Mouse (Mus musculus) thymus, postnatal 4 days (tissue): ENCODE measurements around the gene Uba1.

ENCODE experiments used
- DNase-seq: peaks from one replicate; pipeline ENCODE4 v3.0.0; 2021

Uba1 gene

GRCm38 (mm10) chrX:20658026-20658652 is at the start of gene Uba1:
Gene Uba1 (plus strand): TSS chrX:20658326.
- DNase-seq: peak; percentile 86

DNA sequence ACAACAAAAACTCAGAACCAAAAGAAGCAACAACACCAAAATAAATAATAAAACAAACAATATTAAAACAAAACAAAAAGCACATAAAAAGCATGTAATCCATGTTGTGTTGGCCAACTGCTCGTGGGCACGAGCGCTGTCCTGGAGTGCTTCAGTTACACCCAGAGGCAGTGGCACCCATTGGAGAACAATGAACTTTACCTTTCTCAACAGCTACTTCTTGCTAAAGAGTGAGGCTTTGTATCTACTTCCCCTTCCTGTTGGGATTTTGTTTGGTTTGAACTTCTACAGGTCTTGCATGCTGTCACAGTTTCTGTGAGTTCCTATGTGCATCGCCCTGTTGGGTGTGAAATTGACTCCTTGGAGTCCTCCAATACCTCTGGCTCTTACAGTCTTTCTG is 49.6 kb upstream of the Uba1 start:
- DNase-seq: no peak

GRCm38 (mm10) chrX:20616861-20617175 is 41.3 kb upstream of the Uba1 start:
- no peak for DNase-seq

DNA sequence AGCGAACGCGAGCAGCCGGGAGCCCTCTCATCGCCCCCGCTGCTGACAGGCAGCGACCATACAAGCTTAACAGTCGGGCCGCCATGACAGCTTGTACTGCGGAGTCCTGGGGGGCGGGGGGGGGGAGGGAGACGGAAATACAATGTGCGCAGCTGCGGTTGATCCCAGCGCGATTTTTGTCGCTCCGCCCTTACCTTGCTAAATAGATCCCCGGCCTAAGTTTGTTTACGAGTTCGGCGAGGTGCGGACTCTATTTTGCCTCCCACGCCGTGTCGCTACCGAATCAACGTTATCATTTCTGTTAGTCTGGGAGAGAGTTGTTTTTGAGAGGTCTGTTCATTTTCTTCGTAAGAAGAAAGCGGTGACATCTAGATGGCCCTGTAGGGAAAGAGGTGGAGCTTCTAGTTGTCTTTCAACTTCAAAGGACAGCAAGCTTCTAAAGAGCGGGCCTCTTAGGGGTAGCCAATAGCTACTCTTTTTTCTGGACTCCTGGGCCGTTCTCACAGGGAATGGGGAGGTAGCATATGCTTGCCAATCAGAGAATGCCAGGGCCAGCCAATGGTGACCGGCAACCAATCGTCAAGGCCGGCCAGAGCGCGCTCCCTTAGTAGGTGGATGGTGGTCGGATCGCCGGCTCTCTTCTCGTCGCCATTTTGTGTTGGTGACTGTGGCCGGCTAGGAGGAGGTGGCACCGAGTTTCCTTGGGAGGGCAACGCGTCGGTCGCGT is 40.8 kb upstream of the Uba1 start, which contains the start of the genes Rbm10 and Ndufb11:
Gene Rbm10 (plus strand): TSS at position 328 of the 727 bp plus-strand sequence.
Gene Ndufb11 (minus strand): TSS at position 444 of the 727 bp plus-strand sequence.
- DNase-seq: peak; percentile 73

DNA sequence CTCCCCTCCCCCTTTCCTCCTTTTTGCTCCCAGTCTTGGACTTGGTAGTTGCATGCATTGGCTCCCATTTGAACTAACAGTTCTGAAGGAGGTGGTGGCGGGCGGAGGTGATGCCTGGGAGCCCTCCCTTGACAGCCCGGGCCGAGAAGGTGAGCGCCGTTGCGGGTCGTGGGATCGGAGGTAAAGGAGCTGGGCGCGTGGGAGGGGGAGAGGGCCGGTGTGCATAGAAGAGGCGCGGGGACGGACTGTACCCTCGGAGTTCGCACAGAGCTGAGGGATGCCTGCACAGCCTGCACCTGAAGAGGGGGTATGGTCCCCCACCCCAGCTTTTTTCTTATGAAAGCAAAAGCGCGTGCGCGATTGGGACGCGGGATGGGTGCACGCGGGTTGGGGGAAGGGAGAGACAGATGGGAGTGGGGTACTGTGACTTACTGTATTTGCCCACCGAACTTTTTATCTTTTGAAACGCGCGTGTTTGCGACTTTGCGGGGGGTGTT is 40.2 kb upstream of the Uba1 start:
- peak; percentile 73 for DNase-seq

DNA sequence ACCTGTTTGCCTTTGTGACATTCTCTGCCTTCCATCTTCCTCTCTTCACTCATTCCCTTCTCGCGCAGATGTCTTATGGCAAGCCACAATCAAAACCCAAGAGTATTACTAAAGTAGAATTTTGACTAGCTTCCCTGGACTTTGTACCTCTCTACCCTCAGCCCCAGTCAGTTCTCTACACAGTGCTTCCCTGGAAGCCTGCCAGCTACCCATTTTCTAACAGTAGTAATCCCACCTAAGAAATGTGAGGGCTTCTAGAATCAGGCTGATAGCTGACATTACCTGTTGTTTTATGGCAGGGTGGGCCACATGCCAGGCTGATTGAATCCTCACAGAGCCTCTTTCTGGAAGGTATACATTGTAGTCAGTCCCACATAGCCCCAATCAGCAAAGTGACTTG is 20.0 kb upstream of the Uba1 start:
- DNase-seq: no peak

- DNase-seq: no peak
These were observed 13.3 kb upstream of the Uba1 start for GRCm38 (mm10) chrX:20644780-20645179.

DNA sequence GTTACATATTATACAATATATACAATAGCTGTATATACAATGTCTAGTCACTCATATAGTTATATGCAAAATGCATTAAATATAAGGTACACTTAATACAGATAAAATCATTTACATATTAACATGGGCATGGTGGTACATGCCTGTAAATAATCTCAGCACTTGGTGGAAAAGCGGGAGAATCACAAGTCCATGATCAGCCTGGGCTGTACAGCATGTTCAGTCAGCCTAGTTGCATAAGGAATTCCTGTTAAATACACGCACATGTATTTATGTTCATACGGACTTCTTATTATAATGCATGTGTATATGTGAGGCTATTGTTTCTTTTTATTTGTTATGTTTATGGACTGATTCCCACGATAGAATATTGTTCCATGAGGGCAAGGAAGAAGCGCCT is 533 bp upstream of the Uba1 start:
- DNase-seq: no peak

- peak; percentile 39 for DNase-seq
These were observed 823 bp downstream of the Uba1 start for GRCm38 (mm10) chrX:20658891-20659406.

- no peak for DNase-seq
These were observed 4.2 kb downstream of the Uba1 start for GRCm38 (mm10) chrX:20662317-20662715.

- DNase-seq: peak; percentile 82
These were observed 4.8 kb downstream of the Uba1 start for GRCm38 (mm10) chrX:20662716-20663443.

DNA sequence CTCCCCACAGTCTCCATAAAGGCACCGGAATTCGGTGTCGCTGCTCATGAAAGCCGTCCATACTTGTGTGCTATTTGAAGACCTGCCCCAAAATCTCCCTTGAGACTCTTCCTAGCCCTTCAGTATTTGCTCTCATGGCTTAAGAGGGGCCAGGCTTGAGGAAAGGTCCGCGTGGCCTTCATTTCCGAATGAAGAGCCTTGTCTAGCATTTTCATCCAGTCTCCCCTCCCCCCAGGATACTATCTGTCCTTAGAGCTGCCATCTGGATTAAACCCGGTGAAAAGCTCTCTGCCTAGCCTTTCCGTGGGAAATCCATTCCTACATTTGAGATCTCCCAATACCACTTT is 5.3 kb downstream of the Uba1 start:
- no peak for DNase-seq

DNA sequence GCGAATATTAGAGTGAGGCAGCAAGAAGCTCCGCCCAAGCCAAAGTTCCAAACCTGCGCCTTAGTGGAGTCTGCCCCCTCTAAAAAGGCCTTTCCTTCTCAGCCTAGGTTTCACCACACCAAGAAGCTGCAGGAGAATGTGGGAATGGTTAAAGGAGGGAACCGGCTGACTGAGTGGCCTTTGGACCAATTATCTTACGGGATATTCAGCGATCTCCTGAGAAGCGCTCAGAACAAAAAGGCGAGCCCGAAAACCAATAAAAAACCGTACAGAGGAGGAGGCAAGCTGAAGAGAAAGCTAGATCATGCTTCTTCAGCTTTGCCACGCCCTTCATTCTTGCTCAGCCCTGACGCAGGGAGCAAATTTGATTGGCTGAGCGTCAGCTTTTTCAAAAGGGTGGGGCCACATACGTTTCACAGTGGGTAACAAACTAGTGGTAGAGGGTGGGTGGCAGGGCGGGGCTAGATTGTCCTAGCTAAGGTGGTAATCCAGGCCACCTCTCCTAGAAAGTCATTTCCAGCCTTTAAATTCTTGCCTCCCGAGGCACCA is 29.5 kb downstream of the Uba1 start, which contains the start of gene Cdk16:
Gene Cdk16 (plus strand): TSS at position 436 of the 549 bp plus-strand sequence.
- DNase-seq: peak; percentile 78

DNA sequence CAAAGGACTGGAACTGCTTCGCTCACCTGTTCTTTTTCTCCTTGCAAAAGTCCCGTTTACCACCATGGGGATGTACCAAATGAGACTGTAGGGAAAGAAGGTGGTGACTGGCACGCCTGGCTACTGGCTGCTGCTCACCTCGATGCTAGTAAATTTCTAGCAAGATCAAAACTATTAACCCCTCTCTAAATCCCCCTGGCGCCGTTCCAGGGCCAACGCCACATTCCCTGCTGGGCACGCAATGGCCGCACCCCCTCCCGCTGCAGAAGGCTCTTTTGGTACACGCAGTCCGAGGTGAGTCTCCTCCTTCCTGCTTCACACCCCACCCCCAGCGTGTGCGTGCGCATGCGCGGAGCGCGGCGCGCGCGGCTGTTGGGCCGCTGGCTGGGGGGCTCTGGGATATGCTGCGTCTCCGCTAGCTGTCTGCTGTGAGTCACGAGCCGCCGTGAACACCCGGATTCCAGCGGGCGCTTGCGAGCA is 30.0 kb downstream of the Uba1 start:
- DNase-seq: peak; percentile 85

- DNase-seq: peak; percentile 82
These were observed 30.5 kb downstream of the Uba1 start for GRCm38 (mm10) chrX:20688615-20689014.

DNA sequence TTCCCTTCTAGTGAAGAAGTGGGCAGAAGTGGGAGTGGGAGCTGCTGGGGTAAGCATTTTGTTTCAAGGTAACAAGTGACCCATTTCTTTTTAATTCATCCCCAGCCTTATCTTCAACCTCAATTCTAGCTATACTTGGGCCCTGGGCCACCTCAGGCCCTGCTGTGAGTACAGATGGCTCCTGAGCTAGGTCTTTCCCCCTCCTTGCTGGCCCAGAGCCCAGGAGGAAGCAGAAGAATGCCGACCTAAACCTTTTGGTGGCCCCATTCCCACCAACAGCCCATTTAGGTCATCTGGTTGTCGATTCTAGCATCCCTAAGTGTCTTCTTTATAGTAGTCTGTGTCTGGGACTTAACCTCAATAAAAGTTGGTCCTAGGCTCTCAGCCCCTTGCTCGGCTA is 33.4 kb downstream of the Uba1 start:
- DNase-seq: no peak

DNA sequence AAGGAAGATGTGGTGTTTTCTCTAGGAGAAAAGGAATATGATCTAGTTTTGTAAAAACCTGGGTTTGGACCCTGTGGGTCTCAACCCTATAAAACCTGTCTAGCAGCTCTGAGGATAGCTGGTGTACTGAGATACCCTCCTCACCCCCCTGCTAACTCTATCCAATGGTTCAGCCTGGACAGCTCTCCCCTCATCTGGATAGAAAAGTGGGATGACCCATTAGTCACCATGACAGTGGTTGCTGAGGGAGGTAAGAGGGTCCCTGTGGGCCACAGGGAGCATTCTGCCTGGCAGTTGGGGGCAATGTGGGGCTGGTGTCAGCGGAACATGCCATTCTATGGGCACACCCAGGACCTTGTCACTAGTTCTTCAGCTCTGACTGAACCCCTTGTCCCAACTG is 34.5 kb downstream of the Uba1 start:
- DNase-seq: no peak

GRCm38 (mm10) chrX:20695842-20696241 is 37.7 kb downstream of the Uba1 start:
- DNase-seq: no peak

DNA sequence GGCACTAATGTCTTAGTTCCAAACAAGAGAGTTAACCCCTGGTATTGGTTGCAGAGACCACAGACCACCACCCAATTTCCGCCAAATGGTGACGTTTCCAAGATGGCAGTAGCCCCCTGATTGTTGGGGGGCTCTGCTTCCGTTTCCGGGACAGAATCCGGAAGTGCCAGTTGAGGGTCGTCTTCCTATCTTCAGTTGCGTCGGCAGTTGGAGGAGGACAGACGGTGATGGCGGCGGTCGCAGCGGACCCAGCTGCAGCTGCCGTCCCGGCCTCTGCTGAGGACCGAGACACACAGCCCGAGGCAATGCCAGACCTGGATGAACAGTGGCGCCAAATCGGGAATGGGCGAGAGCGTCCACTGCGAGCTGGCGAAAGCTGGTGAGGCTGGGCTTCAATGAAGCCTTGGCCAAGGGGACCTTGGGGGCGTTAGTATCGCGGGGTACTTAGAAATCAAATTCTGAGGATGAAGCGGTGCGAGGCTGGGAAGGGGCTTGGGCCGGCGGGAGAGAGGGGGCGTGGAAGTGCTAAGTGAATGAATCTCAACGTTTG is 45.7 kb downstream of the Uba1 start, which contains the start of gene Usp11:
Gene Usp11 (plus strand): TSS at position 166 of the 550 bp plus-strand sequence.
- peak; percentile 58 for DNase-seq

GRCm38 (mm10) chrX:20704295-20705082 is 46.4 kb downstream of the Uba1 start:
- peak; percentile 77 for DNase-seq

DNA sequence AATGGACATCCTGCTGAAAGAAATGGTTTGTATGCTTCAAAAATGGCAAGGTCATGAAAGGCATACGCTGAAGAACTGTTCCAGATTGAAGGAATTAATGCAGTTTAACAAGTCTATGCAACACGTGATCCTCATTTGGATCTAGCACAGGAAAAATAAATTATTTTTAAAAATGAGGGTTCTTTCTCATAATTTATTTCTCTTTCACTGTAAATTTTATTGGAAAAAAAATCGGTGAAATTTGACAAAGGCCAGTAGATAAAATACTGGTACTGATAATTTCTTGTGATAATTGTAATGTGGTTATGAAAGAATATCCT is 46.9 kb downstream of the Uba1 start:
- no peak for DNase-seq

GRCm38 (mm10) chrX:20728681-20729080 is 70.6 kb downstream of the Uba1 start:
- DNase-seq: no peak
